Mouse (Mus musculus): ENCODE measurements at regions not wholly inside any gene's neighbourhood (a gene's known extent, or its start where the extent isn't known, plus 50 kb on each side); places are given as distances from the start of the nearest gene placed in this dataset.
A peak's percentile ranks its signal among the peaks of the same experiment; 100 is the strongest.

DNA sequence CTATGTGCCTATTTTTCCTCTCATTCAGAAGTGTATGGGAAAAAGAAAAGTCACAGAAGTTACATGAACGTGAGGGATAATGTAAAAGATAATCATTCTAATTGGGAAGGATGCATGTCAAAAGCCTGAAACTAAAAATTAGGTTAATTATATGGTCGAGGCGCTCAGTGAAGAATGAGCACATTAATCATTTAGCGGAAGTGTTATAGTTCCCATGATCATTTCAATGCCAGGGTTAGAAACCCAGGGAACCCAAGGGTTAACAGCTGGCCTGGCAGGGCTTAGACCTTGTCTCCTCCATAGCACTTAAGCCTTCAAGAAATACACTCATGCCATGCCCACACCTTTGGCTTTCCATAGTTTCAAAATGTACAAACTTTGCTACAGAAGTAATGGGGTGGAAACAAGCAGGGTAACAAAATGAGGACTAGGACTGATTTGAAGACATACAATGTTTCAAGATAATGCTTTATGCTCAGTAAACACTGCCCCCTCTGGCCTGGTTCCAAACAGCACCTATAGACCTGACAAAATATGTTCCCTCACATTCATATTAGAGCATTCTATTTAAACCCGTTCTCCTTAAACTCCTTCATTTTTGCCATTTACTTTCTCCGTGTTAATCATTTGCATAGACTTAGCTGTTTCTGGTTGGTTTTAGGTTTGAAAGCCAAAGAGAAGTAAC is 240.6 kb upstream of the Tenm3 start:
- no peak for DNase-seq
- intact Hi-C loops (cut with DNase I; ENCODE audit: low total_unique reads): no loop called here

DNA sequence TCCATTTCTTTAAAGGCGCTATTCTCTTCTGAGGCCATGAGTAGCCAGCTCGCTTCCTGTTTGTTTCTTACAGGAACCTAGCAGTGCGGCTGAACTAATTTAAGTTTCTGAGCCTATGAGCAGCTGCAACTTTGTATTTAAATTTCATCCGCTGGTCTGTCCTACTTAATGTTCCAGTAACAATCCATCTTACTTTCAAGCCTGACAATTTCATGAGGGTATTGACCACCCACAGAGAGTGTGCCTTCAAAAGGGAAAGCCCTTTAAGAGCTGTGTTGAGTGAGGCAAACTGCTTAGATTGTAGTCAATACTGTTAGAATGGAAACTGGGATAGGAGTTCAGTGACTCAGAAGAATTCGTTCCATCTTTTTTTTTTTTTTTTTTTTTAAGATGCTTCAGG is 225.7 kb upstream of the Tenm3 start:
- intact Hi-C loops (cut with DNase I; ENCODE audit: low total_unique reads): no loop called here

DNA sequence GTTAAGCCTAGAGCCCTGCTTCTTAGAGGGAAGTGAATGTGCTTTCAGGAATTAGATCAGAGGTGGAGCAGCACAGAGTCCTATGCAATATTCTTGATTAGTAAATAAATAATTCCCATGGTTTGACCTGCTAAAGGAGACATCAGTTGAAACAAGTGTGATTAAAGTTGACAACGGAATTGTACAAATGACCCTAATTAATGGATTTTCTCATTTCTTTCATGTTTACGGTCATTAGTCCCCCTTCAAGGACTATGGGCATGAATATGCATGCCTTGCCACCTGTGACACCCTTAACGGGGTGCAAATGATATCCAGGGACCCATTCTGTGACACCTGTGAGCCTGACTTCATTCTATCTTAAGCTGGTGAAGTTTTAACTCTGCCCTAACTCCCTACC is 219.5 kb upstream of the Tenm3 start:
- intact Hi-C loops (cut with DNase I; ENCODE audit: low total_unique reads): no loop called here
- no peak for DNase-seq

More for the DNA sequence above, 225.7 kb upstream of the Tenm3 start:
- no peak for DNase-seq

DNA sequence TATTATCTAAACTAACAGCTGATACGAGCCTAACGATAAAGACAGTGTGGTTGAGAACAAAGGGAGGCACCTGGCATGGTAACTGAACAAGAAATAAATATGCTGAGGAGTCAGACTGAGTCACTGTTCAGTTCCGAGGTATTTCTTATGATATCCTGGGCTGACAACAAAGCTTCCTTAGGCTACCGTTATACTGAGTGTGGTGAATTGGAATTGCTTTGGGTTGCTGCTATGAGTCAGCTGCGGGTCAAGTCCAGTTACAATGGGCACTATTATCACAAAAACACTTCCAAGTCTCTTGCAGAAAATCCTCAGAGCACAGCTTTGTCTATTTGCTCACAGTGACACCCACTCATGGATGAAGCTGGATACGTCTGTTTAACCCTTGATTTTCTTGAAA is 199.5 kb upstream of the Tenm3 start:
- intact Hi-C loops (cut with DNase I; ENCODE audit: low total_unique reads): no loop called here
- DNase-seq: no peak

GRCm38 (mm10) chr8:49035970-49036700 is 192.4 kb upstream of the Tenm3 start:
- no peak for DNase-seq
- intact Hi-C loops (cut with DNase I; ENCODE audit: low total_unique reads): loop anchor here (10.0 kb wide), 1 partner anchor 811 kb away; no protein-coding TSS in a partner anchor

- intact Hi-C loops (cut with DNase I; ENCODE audit: low total_unique reads): loop anchor here (10.0 kb wide), 1 partner anchor 811 kb away; no protein-coding TSS in a partner anchor
Observed at GRCm38 (mm10) chr8:49035519-49035918, 191.8 kb upstream of the Tenm3 start.

DNA sequence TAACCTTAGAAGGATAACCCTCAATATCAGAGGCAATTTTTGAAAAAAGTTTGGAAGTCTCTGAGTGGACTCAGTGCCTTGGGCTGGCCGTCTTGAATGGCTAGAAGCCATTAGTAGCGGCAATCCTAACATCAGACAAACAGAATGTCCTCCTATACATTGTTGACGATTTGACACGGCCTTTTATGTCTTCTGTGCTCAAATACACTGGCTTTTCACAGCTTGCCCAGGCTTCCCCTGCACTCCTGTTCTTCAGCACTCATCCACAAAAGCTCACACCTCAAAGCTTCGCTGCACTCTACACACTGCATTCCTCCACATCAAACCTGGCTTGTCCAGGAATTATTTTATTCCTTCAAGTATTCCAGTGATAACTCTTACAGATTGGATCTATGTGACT is 186.5 kb upstream of the Tenm3 start:
- intact Hi-C loops (cut with DNase I; ENCODE audit: low total_unique reads): loop anchor here (10.0 kb wide), 1 partner anchor 805 kb away; no protein-coding TSS in a partner anchor
- DNase-seq: no peak

More at GRCm38 (mm10) chr8:49035519-49035918, 191.8 kb upstream of the Tenm3 start:
- DNase-seq: peak; percentile 10

- intact Hi-C loops (cut with DNase I; ENCODE audit: low total_unique reads): no loop called here
- no peak for DNase-seq
Observed at GRCm38 (mm10) chr8:49017741-49018140, 174.0 kb upstream of the Tenm3 start.

DNA sequence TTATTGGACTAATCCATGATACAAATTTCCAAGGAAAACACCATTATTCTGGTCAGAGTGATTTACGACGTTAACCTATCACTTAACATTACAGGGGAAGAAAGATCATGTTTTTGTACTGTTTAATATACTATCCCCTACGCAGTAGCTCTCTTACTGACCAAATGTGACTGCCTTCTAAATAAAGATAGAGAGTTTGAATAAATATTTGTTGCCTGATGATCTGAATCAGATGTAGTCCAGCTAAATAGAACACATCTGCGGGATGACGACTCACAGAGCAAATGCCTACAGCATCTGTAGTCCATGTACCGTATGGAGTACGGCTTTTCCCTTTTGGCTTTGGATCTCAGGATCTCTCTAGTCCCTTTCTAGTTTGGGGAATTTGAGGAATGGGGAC is 171.9 kb upstream of the Tenm3 start:
- intact Hi-C loops (cut with DNase I; ENCODE audit: low total_unique reads): no loop called here
- no peak for DNase-seq

GRCm38 (mm10) chr8:49015200-49015599 is 171.4 kb upstream of the Tenm3 start:
- DNase-seq: no peak
- intact Hi-C loops (cut with DNase I; ENCODE audit: low total_unique reads): no loop called here

GRCm38 (mm10) chr8:49006236-49006965 is 162.7 kb upstream of the Tenm3 start:
- DNase-seq: no peak
- intact Hi-C loops (cut with DNase I; ENCODE audit: low total_unique reads): no loop called here

DNA sequence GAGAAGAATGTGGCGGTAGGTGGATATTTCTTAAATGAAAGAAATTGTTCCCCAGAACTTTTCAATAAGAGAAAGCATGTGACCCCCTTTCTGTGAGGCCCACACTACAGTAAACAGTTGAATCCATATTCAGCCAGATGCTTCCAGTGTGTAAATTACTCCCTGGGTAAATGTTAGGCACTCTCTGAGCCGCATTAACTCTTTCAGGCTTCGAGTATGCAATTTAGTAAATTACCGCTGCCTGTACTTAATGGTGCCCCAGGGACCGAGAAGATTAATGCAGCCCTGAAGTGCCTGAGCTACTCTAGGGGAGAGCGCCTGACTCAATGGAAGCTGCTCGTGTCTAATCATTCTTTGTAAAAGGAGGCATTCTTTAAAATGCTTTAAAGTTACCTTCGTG is 137.9 kb upstream of the Tenm3 start:
- intact Hi-C loops (cut with DNase I; ENCODE audit: low total_unique reads): no loop called here

DNA sequence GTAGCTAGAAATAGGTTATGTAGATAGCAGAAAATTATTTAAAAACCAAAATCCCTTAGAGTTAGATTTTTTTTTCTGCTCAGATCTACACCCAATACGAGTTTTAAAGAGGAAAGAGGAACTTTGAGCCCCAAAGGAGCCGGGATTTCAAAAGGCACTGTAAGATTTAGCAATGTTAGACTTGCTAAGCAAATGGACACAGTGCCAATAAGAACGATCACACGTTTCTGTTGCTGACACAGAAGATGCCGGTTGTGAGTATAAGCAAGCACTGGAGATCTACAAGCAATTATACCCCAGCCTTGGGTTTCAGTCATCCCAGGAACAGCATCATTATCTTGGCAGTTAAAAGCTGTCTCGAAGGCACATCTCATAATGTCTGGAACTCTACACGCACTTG is 137.0 kb upstream of the Tenm3 start:
- no peak for DNase-seq
- intact Hi-C loops (cut with DNase I; ENCODE audit: low total_unique reads): no loop called here

More for the DNA sequence above, 137.9 kb upstream of the Tenm3 start:
- no peak for DNase-seq

DNA sequence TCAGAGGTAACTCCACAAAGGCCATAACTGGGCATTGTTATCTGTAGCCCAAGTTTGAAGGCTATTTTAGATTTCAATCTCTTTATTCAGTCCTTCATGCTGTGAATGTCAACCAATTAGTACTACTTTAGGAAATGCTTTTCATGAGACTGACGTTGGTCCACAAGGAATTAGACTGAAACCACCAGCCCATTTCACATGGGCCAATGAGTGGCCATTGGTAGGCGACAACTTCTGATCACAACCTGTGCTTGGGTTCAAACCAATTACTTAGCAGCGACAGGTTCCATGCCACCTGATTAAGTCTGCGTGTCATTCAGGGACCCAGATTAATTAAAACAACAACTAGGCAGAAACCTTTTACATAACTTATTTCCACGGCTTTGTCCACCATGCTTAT is 126.9 kb upstream of the Tenm3 start:
- intact Hi-C loops (cut with DNase I; ENCODE audit: low total_unique reads): no loop called here
- no peak for DNase-seq

GRCm38 (mm10) chr8:48964929-48965328 is 121.2 kb upstream of the Tenm3 start:
- intact Hi-C loops (cut with DNase I; ENCODE audit: low total_unique reads): loop anchor here (5.0 kb wide), 1 partner anchor 743 kb away; no protein-coding TSS in a partner anchor
- no peak for DNase-seq

- intact Hi-C loops (cut with DNase I; ENCODE audit: low total_unique reads): no loop called here
- no peak for DNase-seq
Observed at GRCm38 (mm10) chr8:48957614-48958013, 113.9 kb upstream of the Tenm3 start.

GRCm38 (mm10) chr8:48951412-48951811 is 107.7 kb upstream of the Tenm3 start:
- intact Hi-C loops (cut with DNase I; ENCODE audit: low total_unique reads): no loop called here

DNA sequence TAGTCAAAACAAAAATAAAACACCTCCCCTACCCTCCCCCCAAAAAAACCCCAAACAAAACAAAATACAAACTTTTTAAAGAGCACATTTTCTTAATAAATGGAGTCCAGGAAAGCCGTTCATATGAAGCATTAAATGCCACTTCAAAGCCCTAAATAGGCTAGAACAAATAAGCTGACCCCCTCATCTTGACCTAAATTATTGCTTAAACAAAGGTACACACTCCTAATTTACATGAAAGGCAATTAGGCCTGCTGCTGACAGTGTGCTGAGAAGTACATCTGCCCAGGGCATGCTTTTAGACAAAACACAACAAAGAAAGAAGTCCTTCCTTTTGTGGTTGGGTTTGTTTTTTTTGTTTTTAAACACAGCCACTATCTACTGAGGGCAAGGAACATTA is 100.4 kb upstream of the Tenm3 start:
- intact Hi-C loops (cut with DNase I; ENCODE audit: low total_unique reads): no loop called here
- no peak for DNase-seq

More at GRCm38 (mm10) chr8:48951412-48951811, 107.7 kb upstream of the Tenm3 start:
- DNase-seq: no peak

- intact Hi-C loops (cut with DNase I; ENCODE audit: low total_unique reads): no loop called here
- DNase-seq: no peak
Observed at GRCm38 (mm10) chr8:48937144-48937543, 93.4 kb upstream of the Tenm3 start.

DNA sequence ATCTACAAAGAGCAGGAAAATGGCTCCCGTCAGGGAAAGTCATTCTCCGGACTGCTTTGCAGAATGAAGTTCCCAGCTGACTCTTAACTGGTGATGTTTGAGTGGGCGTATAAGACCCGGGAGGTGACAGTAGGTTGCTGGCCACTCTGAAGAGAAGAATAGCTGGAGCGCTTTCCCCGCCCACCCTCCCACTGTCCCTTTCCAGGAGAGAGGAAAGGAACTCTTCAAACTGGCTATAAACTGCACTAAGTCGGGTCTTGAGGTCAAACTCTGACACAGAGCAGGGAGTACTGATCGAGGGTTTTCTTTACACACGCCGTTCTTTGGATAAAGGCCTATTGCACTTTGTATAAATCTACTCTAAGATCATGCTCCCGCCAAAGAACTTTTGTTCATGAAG is 83.4 kb upstream of the Tenm3 start:
- no peak for DNase-seq
- intact Hi-C loops (cut with DNase I; ENCODE audit: low total_unique reads): no loop called here
